Mouse (Mus musculus): ENCODE results near the gene Frmd6. TPM values are rescaled to one million over a fixed set of nuclear protein-coding genes. Genes with fewer than 3 reads are reported as not detected.

The Frmd6 gene
- total RNA-seq, 2 experiments from 2014 or later = 34.9 to 40.8 TPM

DNA sequence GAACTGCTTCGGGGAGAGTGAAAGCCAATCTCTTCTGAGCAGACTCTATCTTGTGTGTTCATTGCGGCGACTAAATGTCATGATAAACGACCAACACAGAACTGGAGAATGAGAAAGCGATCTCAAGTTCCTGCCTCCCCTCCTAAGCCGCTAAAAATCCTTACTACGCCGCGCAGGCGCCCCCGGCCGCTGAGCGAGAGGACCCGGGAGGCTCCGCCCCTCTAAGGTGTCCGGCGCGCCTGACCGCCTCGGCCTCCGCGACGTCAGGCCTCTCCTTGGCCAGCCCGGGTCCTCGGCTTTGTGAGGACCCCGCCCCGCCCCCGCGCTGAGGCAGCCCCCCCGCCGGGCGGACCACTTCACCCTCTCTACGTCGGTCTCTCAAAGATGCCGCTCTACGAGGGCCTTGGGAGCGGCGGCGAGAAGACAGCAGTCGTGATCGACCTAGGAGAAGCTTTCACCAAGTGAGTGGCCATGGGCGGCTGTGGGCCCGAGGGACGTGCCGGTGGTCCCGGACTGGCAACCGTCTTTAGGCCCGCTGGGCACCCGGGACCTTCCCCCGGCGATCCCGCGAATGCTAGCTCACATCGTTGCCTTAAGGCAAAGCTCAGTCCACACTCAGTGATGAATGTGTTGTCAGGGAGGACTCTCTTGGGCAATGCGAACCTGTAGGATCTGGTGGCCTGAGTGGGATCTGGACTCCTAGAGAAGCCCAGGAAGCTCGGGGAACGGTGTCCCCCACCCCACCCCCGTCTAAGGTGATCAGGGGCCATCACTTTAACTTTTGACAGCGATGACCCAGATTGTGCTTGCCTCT, 112.5 kb downstream of the Frmd6 start, which contains the start of gene Actr10:
Gene Actr10 (plus strand): TSS at position 287 of the 814 bp plus-strand sequence.
- intact Hi-C loops (cut with DNase I) = no loop called here
- peak; percentile 93 to 94 for DNase-seq (ENCODE audit: low spot score in 2 of 2)

DNA sequence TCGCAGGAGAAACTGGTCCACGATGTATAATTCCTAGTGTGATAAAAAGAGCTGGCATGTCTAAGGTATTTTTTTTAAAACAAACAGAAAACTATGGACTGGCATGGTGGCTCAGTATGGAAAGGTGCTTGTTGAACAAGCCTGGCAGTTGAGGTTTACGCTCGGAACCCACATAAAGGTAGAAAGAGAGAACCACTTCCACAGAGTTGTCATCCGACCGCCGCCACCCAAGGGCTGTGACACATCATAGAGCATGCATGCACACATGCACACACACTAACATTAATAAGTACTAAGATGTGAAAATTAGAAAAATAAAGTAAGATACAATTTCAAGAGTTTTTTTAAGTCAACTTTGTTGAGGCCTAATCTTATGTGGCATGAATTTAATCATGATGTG, 115.5 kb downstream of the Frmd6 start:
- intact Hi-C loops (cut with DNase I) = no loop called here
- DNase-seq (ENCODE audit: low spot score in 2 of 2) = no peak

DNA sequence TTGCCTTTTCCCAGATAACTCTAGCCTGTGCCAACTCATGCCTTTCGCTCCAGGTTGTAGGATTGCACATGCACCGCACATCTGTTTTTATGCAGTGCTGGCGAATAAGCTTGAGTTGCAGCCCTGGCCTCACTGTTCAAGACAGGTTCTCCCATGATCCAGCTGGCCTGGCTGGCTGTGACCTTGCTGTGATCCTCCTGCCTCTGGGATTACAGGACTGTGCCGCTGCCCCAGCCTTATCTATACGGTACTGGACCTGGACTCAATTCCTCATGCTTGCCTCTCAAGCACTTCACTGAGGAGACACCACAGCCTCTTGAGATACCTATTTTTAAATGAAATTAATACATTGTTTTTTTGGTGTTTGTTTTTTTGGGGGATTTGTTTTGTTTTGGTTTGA, 118.9 kb downstream of the Frmd6 start:
- intact Hi-C loops (cut with DNase I) = no loop called here

DNA sequence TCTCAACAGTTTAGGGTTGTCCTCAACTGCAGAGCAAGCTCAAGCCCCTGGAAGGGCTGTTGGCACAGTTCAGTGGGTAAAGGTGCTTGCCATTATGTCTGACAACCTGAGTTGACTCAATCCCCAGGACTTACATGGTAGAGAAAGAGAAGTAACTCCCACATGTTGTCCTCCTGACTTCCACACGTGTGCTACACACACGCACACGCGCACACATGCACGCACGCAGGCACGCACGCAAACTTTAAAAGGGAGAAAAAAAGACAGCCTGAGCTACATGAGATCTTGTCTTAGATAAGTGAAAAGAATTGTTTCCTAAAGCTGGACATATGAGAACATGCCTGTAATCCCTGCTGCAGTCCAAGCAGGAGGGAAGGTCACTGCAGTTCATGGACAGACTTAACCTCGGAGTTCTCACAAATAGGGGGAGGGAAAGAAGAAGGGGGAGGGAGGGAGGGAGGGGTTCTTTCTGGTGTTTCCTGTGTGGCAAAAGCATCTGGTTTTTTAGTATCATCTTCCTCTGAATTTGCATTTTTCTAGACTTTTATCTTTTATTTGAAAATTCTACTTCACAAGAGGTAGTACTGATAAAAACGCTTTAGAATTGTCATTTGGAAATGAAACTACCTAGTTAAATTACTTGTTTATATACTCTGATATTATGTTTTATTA, 121.4 kb downstream of the Frmd6 start:
- intact Hi-C loops (cut with DNase I) = no loop called here
- DNase-seq (ENCODE audit: low spot score in 2 of 2) = no peak

More for the DNA sequence above, 118.9 kb downstream of the Frmd6 start:
- DNase-seq (ENCODE audit: low spot score in 2 of 2) = no peak

Other genes starting within 250 kb of the Frmd6 start
- gene Actr10, start 112.3 kb downstream of the Frmd6 start, total RNA-seq (2021) = 100 to 1,000 TPM; 171 to 190 TPM
- 100 to 1,000 TPM; 202 to 204 TPM for gene Psma3, start 149.1 kb downstream of the Frmd6 start, total RNA-seq (2021)
- 10 to 100 TPM; 37.0 to 37.1 TPM for gene Arid4a, start 190.5 kb downstream of the Frmd6 start, total RNA-seq (2021)